Mouse (Mus musculus): ENCODE measurements around the gene Fut4. TPM values are rescaled to one million over a fixed set of nuclear protein-coding genes. Genes with fewer than 3 reads are reported as not detected.

Fut4 gene
- 1.8 TPM in 2 replicates for polyA plus RNA-seq (2015; fragmentation: Nextera tagmentation; extraction: Ambion mirVana)

GRCm38 (mm10) chr9:14752001-14752522 is at the start of gene Fut4:
Fut4 (minus strand) TSS chr9:14752393.
- peak within 1 kb of the TSS; percentile 58 for H3K4me3 ChIP-seq
- no peaks in the 10 kb centered on the region for H3K9me3 ChIP-seq
- 1% methylated on average over 28 of the region's 28 CpGs for WGBS
- H3K36me3 ChIP-seq: no peaks in the 10 kb centered on the region
- no peak within 1 kb of the TSS for H3K27ac ChIP-seq (replicated peaks)
- ATAC-seq (ENCODE audit: low FRiP score, low read depth): peak; percentile 84
- peaks cover 17% of the 10 kb centered on the region for H3K4me1 ChIP-seq (replicated peaks)
- H3K27me3 ChIP-seq: peaks cover 13% of the 10 kb centered on the region
- H3K9ac ChIP-seq: peak within 1 kb of the TSS; percentile 61
- peak within 1 kb of the TSS; percentile 98 for H3K4me2 ChIP-seq

DNA sequence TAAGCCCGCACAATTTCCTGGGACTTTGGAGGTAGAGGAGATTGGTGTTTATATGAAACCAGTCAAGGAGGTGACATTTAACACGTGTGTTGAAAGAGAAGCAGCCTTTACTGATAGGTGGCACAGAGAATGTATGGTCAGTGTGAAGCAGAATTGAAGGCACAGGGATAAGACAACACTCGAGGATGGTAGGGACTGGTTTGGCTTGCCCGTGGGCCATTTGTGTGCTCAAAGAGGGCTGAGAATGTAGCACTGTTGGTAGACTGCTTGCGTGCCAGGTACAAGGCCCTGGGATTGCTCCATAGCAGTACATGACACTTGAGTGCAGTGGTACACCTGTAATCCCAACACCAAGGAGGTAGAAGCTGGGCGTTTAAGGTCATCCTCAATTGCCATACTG is 35.2 kb upstream of the Fut4 start:
- H3K36me3 ChIP-seq: peaks cover 42% of the 10 kb centered on the region
- no peak overlapping the region for H3K27ac ChIP-seq (replicated peaks)
- H3K27me3 ChIP-seq: no peaks in the 10 kb centered on the region
- no peak for ATAC-seq (ENCODE audit: low FRiP score, low read depth)
- peaks cover 11% of the 10 kb centered on the region for H3K4me1 ChIP-seq (replicated peaks)
- no peak overlapping the region for H3K9ac ChIP-seq
- no peak overlapping the region for H3K4me3 ChIP-seq
- WGBS: 93% methylated on average over 6 of the region's 6 CpGs
- H3K9me3 ChIP-seq: no peaks in the 10 kb centered on the region
- H3K4me2 ChIP-seq: no peak overlapping the region

GRCm38 (mm10) chr9:14784039-14785002 is 32.1 kb upstream of the Fut4 start, which contains the start of the genes Mre11a and Ankrd49:
Mre11a (plus strand) TSS chr9:14784654.
Ankrd49 (minus strand) TSS chr9:14784856.
- no peaks in the 10 kb centered on the region for H3K27me3 ChIP-seq
- peak within 1 kb of the TSS; percentile 90 for H3K4me2 ChIP-seq
- peaks cover 11% of the 10 kb centered on the region for H3K4me1 ChIP-seq (replicated peaks)
- under 1% methylated on average over 62 of the region's 62 CpGs for WGBS
- H3K36me3 ChIP-seq: peaks cover 37% of the 10 kb centered on the region
- H3K4me3 ChIP-seq: peak within 1 kb of the TSS; percentile 76
- peak within 1 kb of the TSS; percentile 97 for H3K27ac ChIP-seq (replicated peaks)
- H3K9me3 ChIP-seq: no peaks in the 10 kb centered on the region
- peak within 1 kb of the TSS; percentile 84 for H3K9ac ChIP-seq
- peak; percentile 100 for ATAC-seq (ENCODE audit: low FRiP score, low read depth)

DNA sequence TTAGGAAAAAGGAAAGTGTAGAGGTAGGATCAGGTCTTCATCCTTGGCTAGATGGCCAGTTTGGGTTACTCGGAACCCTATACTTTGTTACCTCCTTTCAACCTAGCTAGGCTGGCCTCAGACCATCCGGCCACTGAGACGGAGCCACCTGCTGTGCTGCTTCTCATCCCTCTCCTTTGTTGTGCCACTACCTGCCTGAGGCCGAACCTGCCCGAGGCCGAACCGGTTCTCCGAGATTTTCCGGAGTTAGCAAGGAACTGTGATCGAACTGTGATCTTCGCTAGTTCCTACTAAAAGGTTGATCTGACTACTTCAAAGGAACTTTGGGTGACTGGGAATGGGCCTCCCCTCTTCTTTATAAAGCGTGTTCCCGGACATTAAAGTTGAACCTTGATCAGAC is 26.1 kb upstream of the Fut4 start:
- no peak overlapping the region for H3K4me2 ChIP-seq
- 39% methylated on average over 13 of the region's 13 CpGs for WGBS
- no peak for ATAC-seq (ENCODE audit: low FRiP score, low read depth)

GRCm38 (mm10) chr9:14773813-14774212 is 21.6 kb upstream of the Fut4 start:
- peaks cover 7% of the 10 kb centered on the region for H3K4me1 ChIP-seq (replicated peaks)
- H3K9me3 ChIP-seq: no peaks in the 10 kb centered on the region
- no peak overlapping the region for H3K27ac ChIP-seq (replicated peaks)
- H3K36me3 ChIP-seq: no peaks in the 10 kb centered on the region
- ATAC-seq (ENCODE audit: low FRiP score, low read depth): no peak
- no peak overlapping the region for H3K4me2 ChIP-seq
- H3K4me3 ChIP-seq: no peak overlapping the region
- 51% methylated on average over 2 of the region's 2 CpGs for WGBS
- H3K27me3 ChIP-seq: no peaks in the 10 kb centered on the region
- H3K9ac ChIP-seq: no peak overlapping the region

More for the DNA sequence above, 26.1 kb upstream of the Fut4 start:
- Histone ChIP-seq H3K9ac (no peak overlapping the region), H3K27ac (replicated peaks) (no peak overlapping the region), H3K4me3 (no peak overlapping the region), H3K4me1 (replicated peaks) (no peaks in the 10 kb centered on the region), H3K36me3 (peaks cover 20% of the 10 kb centered on the region), H3K9me3 (no peaks in the 10 kb centered on the region), H3K27me3 (no peaks in the 10 kb centered on the region)

DNA sequence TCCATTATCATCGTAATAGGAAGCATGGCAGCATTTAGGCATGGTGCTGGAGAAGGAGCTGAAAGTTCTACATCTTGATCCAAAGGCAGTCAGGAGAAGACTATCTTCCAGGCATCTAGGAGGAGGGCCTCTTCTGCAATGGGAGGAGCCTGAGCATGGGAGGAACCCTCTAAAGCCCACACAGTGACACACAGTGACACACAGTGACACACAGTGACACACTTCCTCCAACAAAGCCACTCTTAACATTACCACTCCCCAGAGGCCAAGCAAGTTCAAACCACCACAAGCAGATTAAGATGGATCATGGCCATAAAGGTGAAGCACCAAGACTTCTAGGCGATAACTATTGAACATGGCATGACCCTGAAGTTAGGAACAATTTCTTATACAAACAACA is 19.9 kb upstream of the Fut4 start:
- H3K27ac ChIP-seq (replicated peaks): no peak overlapping the region

DNA sequence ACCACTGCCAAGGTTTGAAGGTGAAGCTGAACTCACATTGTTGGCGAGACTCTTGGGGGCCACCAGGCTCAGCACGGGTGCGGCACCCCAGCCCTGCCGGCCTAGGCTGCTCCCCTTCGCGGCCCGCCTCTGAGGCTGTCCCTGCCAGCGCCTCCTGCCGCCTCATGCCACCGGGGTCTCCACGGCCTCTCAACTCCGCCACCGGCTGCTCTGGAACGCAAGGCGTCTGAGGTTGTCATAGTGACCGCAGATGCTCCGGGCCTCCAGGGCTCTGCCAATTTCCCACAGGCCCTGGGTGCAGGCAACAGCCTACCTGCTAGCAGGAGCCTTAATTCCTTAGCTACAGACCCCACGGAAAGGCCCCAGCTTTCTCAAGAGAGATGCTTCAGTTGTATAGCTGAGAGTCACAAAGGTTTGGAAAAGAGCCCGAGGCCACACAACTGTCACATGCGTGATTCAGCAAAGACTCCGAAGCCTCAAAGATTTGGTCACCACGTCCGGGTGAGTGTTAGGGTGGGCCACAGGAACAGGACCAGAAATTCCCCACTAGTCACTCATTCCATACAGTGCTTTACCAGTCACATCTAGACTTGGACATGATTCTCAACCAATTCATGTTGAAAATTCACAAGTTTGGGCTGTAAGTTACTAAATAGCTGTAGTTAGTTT is 18.7 kb upstream of the Fut4 start, which contains the start of gene 1700012B09Rik:
1700012B09Rik (minus strand) TSS at position 228 of the 669 bp plus-strand sequence.
- Histone ChIP-seq H3K27me3 (no peaks in the 10 kb centered on the region), H3K9ac (no peak within 1 kb of the TSS), H3K4me3 (no peak within 1 kb of the TSS), H3K4me1 (replicated peaks) (peaks cover 7% of the 10 kb centered on the region), H3K4me2 (peak within 1 kb of the TSS; percentile 42), H3K27ac (replicated peaks) (no peak within 1 kb of the TSS), H3K36me3 (no peaks in the 10 kb centered on the region), H3K9me3 (no peaks in the 10 kb centered on the region)
- 16% methylated on average over 23 of the region's 23 CpGs for WGBS
- ATAC-seq (ENCODE audit: low FRiP score, low read depth): peak; percentile 73

More for the DNA sequence above, 19.9 kb upstream of the Fut4 start:
- WGBS: 84% methylated on average over 2 of the region's 2 CpGs
- Histone ChIP-seq H3K4me2 (no peak overlapping the region), H3K36me3 (no peaks in the 10 kb centered on the region), H3K27me3 (no peaks in the 10 kb centered on the region), H3K4me1 (replicated peaks) (peaks cover 7% of the 10 kb centered on the region), H3K9ac (no peak overlapping the region), H3K4me3 (no peak overlapping the region), H3K9me3 (no peaks in the 10 kb centered on the region)
- ATAC-seq (ENCODE audit: low FRiP score, low read depth): no peak

DNA sequence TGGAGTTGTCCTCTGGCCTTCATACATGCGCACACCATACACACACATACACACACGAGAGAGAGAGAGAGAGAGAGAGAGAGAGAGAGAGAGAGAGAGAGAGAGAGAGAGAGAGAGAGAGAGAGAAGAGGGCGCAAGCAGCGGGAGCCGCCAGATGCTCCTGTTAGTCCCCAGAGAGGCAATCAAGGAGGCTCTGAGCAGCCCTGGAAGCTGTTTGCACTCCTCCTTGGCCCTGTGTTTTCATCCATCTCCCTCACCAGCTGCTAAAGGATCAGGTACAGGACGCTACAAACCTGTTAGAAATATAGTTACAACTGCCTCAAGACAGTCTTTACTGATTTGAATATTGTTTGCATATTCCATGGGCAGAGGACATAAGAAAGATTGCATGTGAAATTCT is 17.6 kb upstream of the Fut4 start:
- Histone ChIP-seq H3K4me1 (replicated peaks) (peaks cover 7% of the 10 kb centered on the region), H3K9me3 (no peaks in the 10 kb centered on the region), H3K9ac (no peak overlapping the region), H3K27ac (replicated peaks) (no peak overlapping the region), H3K36me3 (no peaks in the 10 kb centered on the region), H3K4me2 (no peak overlapping the region), H3K27me3 (no peaks in the 10 kb centered on the region), H3K4me3 (no peak overlapping the region)
- WGBS: 36% methylated on average over 5 of the region's 6 CpGs
- no peak for ATAC-seq (ENCODE audit: low FRiP score, low read depth)

DNA sequence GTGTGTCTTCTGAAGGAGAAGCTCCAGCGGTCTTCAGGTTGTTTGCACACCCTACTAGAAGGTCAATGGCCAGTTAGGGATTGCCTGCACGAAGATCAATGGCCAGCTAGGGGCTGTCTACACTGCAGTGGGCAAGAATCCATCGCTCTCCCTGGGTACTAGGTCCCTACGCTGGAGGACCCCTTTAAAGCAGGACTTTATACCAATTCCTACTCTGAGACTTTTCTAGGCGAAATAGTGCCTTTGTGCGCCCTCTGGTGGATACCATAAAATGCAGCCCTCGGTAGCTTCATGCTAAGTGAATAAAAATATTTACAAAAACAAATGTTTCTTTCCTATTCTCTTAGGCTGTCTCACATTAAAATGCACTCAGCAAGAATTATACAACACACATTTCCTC is 12.6 kb upstream of the Fut4 start:
- no peak overlapping the region for H3K9ac ChIP-seq
- H3K4me2 ChIP-seq: no peak overlapping the region
- no peak overlapping the region for H3K4me3 ChIP-seq
- peak; percentile 51; the same call in 1 of the 2 replicates for ATAC-seq (ENCODE audit: low FRiP score, low read depth)
- 30% methylated on average over 7 of the region's 7 CpGs for WGBS
- no peak overlapping the region for H3K27ac ChIP-seq (replicated peaks)
- no peaks in the 10 kb centered on the region for H3K27me3 ChIP-seq
- no peaks in the 10 kb centered on the region for H3K9me3 ChIP-seq
- H3K4me1 ChIP-seq (replicated peaks): no peaks in the 10 kb centered on the region
- H3K36me3 ChIP-seq: no peaks in the 10 kb centered on the region

DNA sequence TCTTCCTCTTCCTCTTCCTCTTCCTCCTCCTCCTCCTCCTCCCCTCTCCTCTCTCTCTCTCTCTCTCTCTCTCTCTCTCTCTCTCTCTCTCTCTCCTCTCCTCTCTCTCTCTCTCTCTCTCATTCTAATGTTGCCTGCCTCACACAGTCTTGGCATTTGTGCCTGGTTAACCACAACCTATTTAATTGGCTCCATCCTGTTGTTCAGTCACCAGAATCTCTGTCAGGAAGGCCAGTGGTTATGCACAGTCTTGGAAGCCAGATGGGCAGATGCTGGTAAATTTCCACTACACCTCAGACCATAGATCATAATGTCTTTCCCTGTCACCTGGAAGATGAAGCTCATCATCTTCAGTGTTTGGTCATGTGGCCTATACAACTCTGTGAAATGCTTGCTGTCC is 7.1 kb upstream of the Fut4 start:
- no peaks in the 10 kb centered on the region for H3K9me3 ChIP-seq
- no peak overlapping the region for H3K4me2 ChIP-seq
- no peaks in the 10 kb centered on the region for H3K27me3 ChIP-seq
- no peak overlapping the region for H3K9ac ChIP-seq
- no peak for ATAC-seq (ENCODE audit: low FRiP score, low read depth)
- H3K36me3 ChIP-seq: no peaks in the 10 kb centered on the region
- H3K4me3 ChIP-seq: no peak overlapping the region
- no peaks in the 10 kb centered on the region for H3K4me1 ChIP-seq (replicated peaks)
- H3K27ac ChIP-seq (replicated peaks): no peak overlapping the region

DNA sequence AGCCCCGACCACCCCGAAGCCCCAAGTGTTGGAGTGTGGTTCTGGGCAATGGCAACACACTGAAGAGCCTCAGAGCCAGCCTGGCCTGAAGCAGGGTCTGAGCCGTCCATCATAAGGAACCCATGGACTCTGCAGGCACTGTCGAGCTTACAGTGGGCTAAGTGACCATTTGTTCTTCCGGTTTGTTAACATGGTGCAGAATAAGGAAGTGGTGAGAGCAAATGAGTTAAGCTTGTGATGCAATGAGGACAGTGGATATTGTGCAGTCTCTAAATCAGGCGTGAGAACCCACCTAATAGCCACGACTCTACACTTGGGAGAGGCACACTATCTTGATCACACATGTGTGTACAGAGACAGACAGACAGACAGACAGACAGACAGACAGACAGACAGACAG is 6.4 kb upstream of the Fut4 start:
- 79% methylated on average over 7 of the region's 7 CpGs for WGBS
- ATAC-seq (ENCODE audit: low FRiP score, low read depth): no peak
- no peaks in the 10 kb centered on the region for H3K36me3 ChIP-seq

DNA sequence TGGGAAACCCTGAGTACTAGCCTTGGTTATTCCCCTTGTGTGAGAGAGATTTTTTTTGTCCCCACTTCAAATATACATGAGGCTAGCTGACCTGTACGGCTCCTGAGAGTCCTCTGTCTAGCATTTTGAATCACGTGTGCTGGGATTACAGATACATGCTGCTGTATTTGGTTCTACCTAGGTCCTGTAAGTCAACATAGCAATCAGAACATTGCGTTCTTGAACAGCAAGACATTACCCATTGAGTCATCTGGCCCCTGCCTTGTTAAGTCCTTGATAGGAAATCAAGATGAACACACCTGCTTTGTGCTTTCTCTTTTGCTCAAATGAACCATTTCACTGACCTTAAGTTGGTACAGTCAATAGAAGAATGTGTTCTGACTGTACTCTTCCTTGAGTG is 2.3 kb upstream of the Fut4 start:
- 92% methylated on average over 3 of the region's 3 CpGs for WGBS
- Histone ChIP-seq H3K27me3 (peaks cover 13% of the 10 kb centered on the region), H3K4me3 (no peak overlapping the region), H3K27ac (replicated peaks) (no peak overlapping the region), H3K9me3 (no peaks in the 10 kb centered on the region), H3K36me3 (no peaks in the 10 kb centered on the region), H3K4me2 (no peak overlapping the region), H3K9ac (no peak overlapping the region), H3K4me1 (replicated peaks) (peaks cover 17% of the 10 kb centered on the region)
- ATAC-seq (ENCODE audit: low FRiP score, low read depth): no peak

More for the DNA sequence above, 6.4 kb upstream of the Fut4 start:
- Histone ChIP-seq H3K4me2 (no peak overlapping the region), H3K4me1 (replicated peaks) (no peaks in the 10 kb centered on the region), H3K27ac (replicated peaks) (no peak overlapping the region), H3K9me3 (no peaks in the 10 kb centered on the region), H3K27me3 (no peaks in the 10 kb centered on the region), H3K9ac (no peak overlapping the region), H3K4me3 (no peak overlapping the region)

All from hindbrain, embryonic 15.5 days (tissue).